20 mouse cellular contexts compared by ENCODE assay signal in the genomic region with DNA sequence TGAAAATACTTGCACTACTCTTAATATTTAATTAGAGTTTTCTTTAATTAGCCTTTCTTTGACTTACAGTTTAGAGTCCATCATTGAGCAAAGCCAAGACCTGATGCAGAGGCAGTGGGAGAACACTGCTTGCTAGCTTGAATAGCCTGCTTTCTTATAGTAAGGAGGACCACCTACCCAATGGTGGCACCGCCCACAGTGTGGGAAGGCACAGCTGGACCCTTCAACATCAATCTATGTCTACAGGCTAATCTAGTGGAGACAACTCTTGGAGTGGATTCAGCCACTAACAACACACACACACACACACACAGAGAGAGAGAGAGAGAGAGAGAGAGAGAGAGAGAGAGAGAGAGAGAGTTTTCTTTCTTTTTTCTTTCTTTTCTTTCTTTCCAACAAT. TPM values are rescaled to one million over a fixed set of nuclear protein-coding genes. Genes with fewer than 3 reads are reported as not detected.
DNase-seq lines count a peak whose midpoint lies in the region; ATAC-seq lines count a peak whose summit lies in the region.
"Had no signal": no experiment of that assay in that cellular context is flagged by ENCODE, and none has a peak within 500 bp of the region (broad histone marks: within the 10 kb centered on the region; RNA-seq: fewer than 3 reads in every experiment).

No protein-coding gene starts in this region.

- no peak overlapping the region for H3K27ac ChIP-seq in midbrain, embryonic 14.5 days (replicated peaks; ENCODE audit: low read depth, low read length)
- H3K27ac ChIP-seq in midbrain, embryonic 16.5 days (ENCODE audit: low read length), result no peak overlapping the region
- H3K27ac ChIP-seq in embryonic facial prominence, embryonic 10.5 days (replicated peaks), result no peak overlapping the region
- H3K27ac ChIP-seq: forebrain, embryonic 12.5 days; heart, embryonic 10.5 days; left cerebral cortex, adult 2 months; liver, embryonic 13.5 days had no signal

- no peak overlapping the region for H3K4me3 ChIP-seq in midbrain, embryonic 14.5 days (replicated peaks; ENCODE audit: low read depth, low read length)
- H3K4me3 ChIP-seq in midbrain, embryonic 16.5 days (ENCODE audit: low read depth, low read length), result no peak overlapping the region
- H3K4me3 ChIP-seq in embryonic facial prominence, embryonic 10.5 days, result no peak overlapping the region
- H3K4me3 ChIP-seq: forebrain, embryonic 12.5 days had no signal

- DNase-seq in cerebellum, adult 9-11 months, result peak; percentile 56
- no peak for DNase-seq in cerebellum, postnatal 36 days
- peak; percentile 44 for DNase-seq in midbrain, embryonic 14.5 days
- DNase-seq in embryonic facial prominence, embryonic 10.5 days (ENCODE audit: low spot score), result peak; percentile 29
- peak; percentile 94 for DNase-seq in retina, postnatal 1 day
- DNase-seq in urinary bladder, postnatal 4 days (ENCODE audit: low spot score in 2 of 2), result no peak
- DNase-seq: adrenal gland, postnatal 14 days; gastrocnemius, postnatal 36 days; heart, postnatal 14 days; kidney, postnatal 14 days; liver, embryonic 13.5 days; spleen, adult 18-20 months; thymus, adult 18-20 months had no signal

- no peaks in the 10 kb centered on the region for H3K36me3 ChIP-seq in midbrain, embryonic 14.5 days (ENCODE audit: control insufficient read depth, insufficient read depth, low read length)
- H3K36me3 ChIP-seq in midbrain, embryonic 16.5 days (ENCODE audit: control insufficient read depth, insufficient read depth, low read length), result no peaks in the 10 kb centered on the region
- H3K36me3 ChIP-seq in embryonic facial prominence, embryonic 10.5 days (replicated peaks), result no peaks in the 10 kb centered on the region
- H3K36me3 ChIP-seq: forebrain, embryonic 12.5 days; heart, embryonic 10.5 days; liver, embryonic 13.5 days had no signal

- peaks cover 8% of the 10 kb centered on the region; the same call in 1 of the 2 replicates for H3K27me3 ChIP-seq in midbrain, embryonic 14.5 days (ENCODE audit: control insufficient read depth, insufficient read depth, low read length)
- no peaks in the 10 kb centered on the region; the same call in none of the 2 replicates for H3K27me3 ChIP-seq in midbrain, embryonic 16.5 days (ENCODE audit: control insufficient read depth, insufficient read depth, low read depth, low read length)
- peaks cover 73% of the 10 kb centered on the region for H3K27me3 ChIP-seq in embryonic facial prominence, embryonic 10.5 days (replicated peaks; ENCODE audit: low read depth, poor library complexity, severe bottlenecking)

- H3K4me2 ChIP-seq in midbrain, embryonic 14.5 days (ENCODE audit: low read length), result no peak overlapping the region
- H3K4me2 ChIP-seq in midbrain, embryonic 16.5 days (ENCODE audit: low read length), result no peak overlapping the region

- H3K4me1 ChIP-seq in midbrain, embryonic 14.5 days (ENCODE audit: control insufficient read depth, insufficient read depth, low read length), result peaks cover 9% of the 10 kb centered on the region; the same call in 1 of the 2 replicates
- H3K4me1 ChIP-seq in midbrain, embryonic 16.5 days (ENCODE audit: control insufficient read depth, insufficient read depth, low read length), result peaks cover 18% of the 10 kb centered on the region
- H3K4me1 ChIP-seq in embryonic facial prominence, embryonic 10.5 days, result peaks cover 17% of the 10 kb centered on the region

- WGBS in midbrain, embryonic 14.5 days, result 15% methylated on average over 1 of the region's 1 CpGs
- 10% methylated on average over 1 of the region's 1 CpGs for WGBS in midbrain, embryonic 16.5 days
- WGBS in embryonic facial prominence, embryonic 10.5 days, result 39% methylated on average over 1 of the region's 1 CpGs

- no peaks in the 10 kb centered on the region for H3K9me3 ChIP-seq in midbrain, embryonic 14.5 days (ENCODE audit: control insufficient read depth, low read length)
- H3K9me3 ChIP-seq in midbrain, embryonic 16.5 days (replicated peaks; ENCODE audit: control insufficient read depth, low read length, poor library complexity, severe bottlenecking), result no peaks in the 10 kb centered on the region
- no peaks in the 10 kb centered on the region for H3K9me3 ChIP-seq in embryonic facial prominence, embryonic 10.5 days
- H3K9me3 ChIP-seq: forebrain, embryonic 12.5 days; heart, embryonic 10.5 days; liver, embryonic 13.5 days had no signal

- ATAC-seq in midbrain, embryonic 14.5 days (ENCODE audit: low FRiP score, low TSS enrichment), result no peak
- no peak for ATAC-seq in midbrain, embryonic 16.5 days
- no peak for ATAC-seq in inflammation-experienced regulatory T-cells, adult 6 months
- ATAC-seq: activated CD4-positive, CD25-positive, alpha-beta regulatory T cell, adult 4 months; intestine, embryonic 16.5 days had no signal

- no peak overlapping the region for H3K9ac ChIP-seq in midbrain, embryonic 14.5 days (replicated peaks; ENCODE audit: low read length)
- no peak overlapping the region for H3K9ac ChIP-seq in midbrain, embryonic 16.5 days (ENCODE audit: low read depth, low read length)
- H3K9ac ChIP-seq: forebrain, embryonic 12.5 days; liver, embryonic 13.5 days had no signal

RNA-seq across cellular contexts. Expression of a gene that starts 1.6 kb away (rescaled TPM):
- 1.7 and 2.2 TPM in 2 replicates for polyA plus RNA-seq in midbrain, embryonic 14.5 days (2014; fragmentation: Nextera tagmentation; extraction: Ambion mirVana)
- polyA plus RNA-seq in midbrain, embryonic 16.5 days (2015; fragmentation: Nextera tagmentation; extraction: Ambion mirVana), result 1.3 and 1.4 TPM in 2 replicates
- polyA plus RNA-seq in embryonic facial prominence, embryonic 10.5 days (2016; fragmentation: Nextera tagmentation; extraction: Ambion mirVana), result 1.4 and 1.6 TPM in 2 replicates
- 1 to 10 TPM; 2.8 to 6.7 (median 4.7) TPM for polyA plus RNA-seq in inflammation-experienced regulatory T-cells, adult 6 months (2017; shearing (Covaris generic))

RNA-seq across cellular contexts. Expression of a gene that starts 1.7 kb away (rescaled TPM):
- polyA plus RNA-seq in midbrain, embryonic 14.5 days (2014; fragmentation: Nextera tagmentation; extraction: Ambion mirVana), result 2.4 and 8.3 TPM in 2 replicates
- 6.8 and 7.0 TPM in 2 replicates for polyA plus RNA-seq in midbrain, embryonic 16.5 days (2015; fragmentation: Nextera tagmentation; extraction: Ambion mirVana)
- polyA plus RNA-seq in embryonic facial prominence, embryonic 10.5 days (2016; fragmentation: Nextera tagmentation; extraction: Ambion mirVana), result 0.48 and 0.52 TPM in 2 replicates
- polyA plus RNA-seq in inflammation-experienced regulatory T-cells, adult 6 months (2017; shearing (Covaris generic)), result not detected
- polyA plus RNA-seq: activated CD4-positive, CD25-positive, alpha-beta regulatory T cell, adult 4 months; liver, embryonic 13.5 days had no signal

Comparison
In these comparisons a context has a peak if more than half of its experiments do, and no peak if none do; other contexts are left out.
1. DNase-seq: peak in cerebellum, adult 9-11 months (single experiment), midbrain, embryonic 14.5 days (single experiment), embryonic facial prominence, embryonic 10.5 days (single experiment) and retina, postnatal 1 day (single experiment); none in cerebellum, postnatal 36 days (0 of 2) and urinary bladder, postnatal 4 days (0 of 2).